Mouse (Mus musculus) hindbrain, embryonic 14.5 days (tissue): ENCODE measurements at regions not wholly inside any gene's neighbourhood (a gene's known extent, or its start where the extent isn't known, plus 50 kb on each side); places are given as distances from the start of the nearest gene placed in this dataset.

Source experiments
- ATAC-seq: fragments of 200-750 bp; cut with Nextera tagmentation; 2 replicates; pipeline ENCODE4 v1.8.0; 2017; ENCODE audit warnings: moderate number of reproducible peaks, mild to moderate bottlenecking, moderate TSS enrichment, moderate library complexity; ENCODE audit not compliant: low FRiP score
- DNase-seq: peaks from one replicate; pipeline ENCODE4 v3.0.0-alpha.2; 2015; ENCODE audit warnings: low spot score
- H3K27ac ChIP-seq: fragments of 300-500 bp; sonication (generic); 2 replicates; pipeline ENCODE4 v1.5.1; 2014; ENCODE audit warnings: mild to moderate bottlenecking, moderate library complexity
- H3K27me3 ChIP-seq: fragments of 300-500 bp; sonication (generic); 2 replicates; pipeline ENCODE4 v1.6.1; 2014; ENCODE audit warnings: mild to moderate bottlenecking, low read length, mixed read lengths; ENCODE audit not compliant: control insufficient read depth, insufficient read depth
- H3K36me3 ChIP-seq: fragments of 300-500 bp; sonication (generic); replicated peaks from 2 replicates; pipeline ENCODE4 v1.6.1; 2014; ENCODE audit not compliant: control insufficient read depth, insufficient read depth
- H3K4me1 ChIP-seq: fragments of 300-500 bp; sonication (generic); replicated peaks from 2 replicates; pipeline ENCODE4 v1.6.1; 2014; ENCODE audit warnings: antibody characterized with exemption, low read length, mixed read lengths; ENCODE audit not compliant: control insufficient read depth, insufficient read depth
- H3K4me2 ChIP-seq: fragments of 300-500 bp; sonication (generic); replicated peaks from 2 replicates; pipeline ENCODE4 v1.6.1; 2014; ENCODE audit warnings: mild to moderate bottlenecking, moderate library complexity
- H3K4me3 ChIP-seq: fragments of 300-500 bp; sonication (generic); replicated peaks from 2 replicates; pipeline ENCODE4 v1.5.1; 2014; ENCODE audit warnings: mild to moderate bottlenecking, low read length
- H3K9ac ChIP-seq: fragments of 300-500 bp; sonication (generic); 2 replicates; pipeline ENCODE4 v1.6.1; 2014
- H3K9me3 ChIP-seq: fragments of 300-500 bp; sonication (generic); 2 replicates; pipeline ENCODE4 v1.6.1; 2016; ENCODE audit warnings: low read length; ENCODE audit not compliant: control insufficient read depth
- WGBS: fragments of 180-500 bp; shearing (Covaris S2); extraction: QIAGEN DNeasy Blood & Tissue Kit; methylation state at CpG from one replicate; pipeline ENCODE4 v1.1.7; 2014; 5-methylcytosine and 5-hydroxymethylcytosine counted together

DNA sequence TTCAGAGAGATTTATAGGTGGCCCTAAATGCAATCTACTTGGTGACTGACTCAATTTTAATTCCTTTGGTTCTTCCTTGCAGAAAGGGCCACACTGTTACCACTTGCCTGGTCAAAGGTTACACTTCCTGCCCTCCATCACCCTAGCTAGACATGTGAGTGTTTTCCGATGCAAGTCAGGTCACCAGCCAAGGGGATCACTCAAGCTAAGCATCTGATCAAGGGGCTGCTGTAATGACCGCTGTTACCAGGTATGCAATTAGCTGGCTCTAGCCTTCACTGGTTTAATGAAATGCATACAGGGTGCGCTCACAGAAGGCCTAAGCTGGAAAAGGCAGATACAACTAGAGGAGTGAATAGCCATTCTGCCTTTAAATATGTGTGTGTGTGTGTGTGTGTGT is 105.1 kb downstream of the Mtx2 start:
- WGBS: 82% methylated on average over 3 of the region's 3 CpGs
- DNase-seq: no peak
- H3K9ac ChIP-seq: no peak overlapping the region
- no peak overlapping the region for H3K4me3 ChIP-seq
- no peaks in the 10 kb centered on the region for H3K9me3 ChIP-seq
- ATAC-seq: no peak
- H3K4me1 ChIP-seq: peaks cover 9% of the 10 kb centered on the region; the same call in 1 of the 2 replicates
- H3K27ac ChIP-seq: no peak overlapping the region
- H3K4me2 ChIP-seq: no peak overlapping the region
- no peaks in the 10 kb centered on the region for H3K27me3 ChIP-seq
- H3K36me3 ChIP-seq: no peaks in the 10 kb centered on the region

DNA sequence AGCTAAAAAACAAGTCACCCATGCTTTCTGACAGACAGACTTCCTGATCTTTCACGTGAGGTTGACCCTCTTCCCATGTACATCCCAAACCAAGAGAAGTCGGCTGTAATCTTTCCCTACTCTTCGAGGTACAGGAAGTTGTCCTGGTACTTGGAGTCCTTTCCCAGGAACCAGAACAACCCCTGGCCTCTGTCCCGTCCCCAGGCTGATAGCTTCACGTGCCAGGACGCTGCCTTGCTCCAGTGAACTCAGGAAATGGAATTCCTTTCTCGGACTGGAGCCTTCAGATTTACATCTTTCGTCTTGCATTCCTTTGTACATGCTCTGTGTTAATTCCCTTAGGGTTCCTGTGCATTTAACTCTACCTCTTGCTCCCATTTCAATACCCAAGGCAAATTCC is 107.6 kb downstream of the Mtx2 start:
- no peaks in the 10 kb centered on the region for H3K9me3 ChIP-seq

DNA sequence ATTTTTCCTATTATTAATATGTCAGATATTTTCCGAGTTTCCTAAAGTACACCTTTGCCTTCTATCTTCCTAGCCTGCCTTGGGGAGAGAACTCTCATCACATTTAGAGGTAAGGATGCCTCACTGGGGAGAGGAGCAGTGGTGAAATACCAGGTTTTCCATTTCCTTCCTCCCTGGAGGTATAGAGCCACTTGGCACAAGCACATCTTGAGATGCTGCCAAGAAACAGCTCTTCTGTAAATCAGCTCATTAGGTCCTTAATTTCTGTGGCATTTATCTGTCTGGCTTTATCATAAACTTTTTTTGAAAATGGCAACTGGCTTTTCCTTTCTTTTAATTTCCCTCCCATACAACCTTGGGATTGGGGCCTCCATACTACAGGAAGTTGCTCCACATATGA is 108.2 kb downstream of the Mtx2 start:
- Histone ChIP-seq H3K4me1 (peaks cover 9% of the 10 kb centered on the region; the same call in 1 of the 2 replicates), H3K9ac (no peak overlapping the region), H3K27ac (no peak overlapping the region), H3K36me3 (no peaks in the 10 kb centered on the region), H3K27me3 (no peaks in the 10 kb centered on the region), H3K4me3 (no peak overlapping the region), H3K9me3 (no peaks in the 10 kb centered on the region), H3K4me2 (no peak overlapping the region)
- ATAC-seq (no peak), DNase-seq (no peak)
- 81% methylated on average over 1 of the region's 1 CpGs for WGBS

More for the DNA sequence above, 107.6 kb downstream of the Mtx2 start:
- DNase-seq (no peak), ATAC-seq (no peak)
- Histone ChIP-seq H3K9ac (no peak overlapping the region), H3K4me1 (peaks cover 9% of the 10 kb centered on the region; the same call in 1 of the 2 replicates), H3K36me3 (no peaks in the 10 kb centered on the region), H3K4me3 (no peak overlapping the region), H3K27ac (no peak overlapping the region), H3K4me2 (no peak overlapping the region), H3K27me3 (no peaks in the 10 kb centered on the region)
- WGBS: 44% methylated on average over 8 of the region's 8 CpGs

DNA sequence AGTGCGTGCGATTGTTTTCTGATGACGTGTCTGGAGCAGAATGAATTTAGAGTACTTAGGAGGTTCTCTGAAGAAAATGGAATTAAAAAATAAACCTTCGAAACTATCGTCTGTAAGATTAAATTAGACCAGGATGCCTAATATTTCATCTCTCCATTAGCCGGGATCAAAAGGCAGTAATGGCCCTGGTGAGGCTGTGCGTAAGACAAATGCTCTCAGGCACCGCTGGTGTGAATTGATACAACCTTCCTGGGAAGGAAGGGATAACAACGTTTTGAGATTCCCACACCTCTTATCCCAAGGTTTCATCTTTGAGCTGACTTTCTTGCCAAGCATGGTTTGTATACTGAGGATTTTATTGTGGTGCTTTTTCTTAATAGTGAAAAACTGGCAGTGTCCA is 113.1 kb downstream of the Mtx2 start:
- Histone ChIP-seq H3K4me1 (peaks cover 1% of the 10 kb centered on the region; the same call in 1 of the 2 replicates), H3K36me3 (no peaks in the 10 kb centered on the region), H3K9me3 (no peaks in the 10 kb centered on the region), H3K9ac (no peak overlapping the region), H3K27me3 (no peaks in the 10 kb centered on the region), H3K4me2 (no peak overlapping the region; the same call in 1 of the 2 replicates), H3K27ac (no peak overlapping the region), H3K4me3 (no peak overlapping the region)
- DNase-seq (no peak), ATAC-seq (no peak)
- 55% methylated on average over 9 of the region's 9 CpGs for WGBS

DNA sequence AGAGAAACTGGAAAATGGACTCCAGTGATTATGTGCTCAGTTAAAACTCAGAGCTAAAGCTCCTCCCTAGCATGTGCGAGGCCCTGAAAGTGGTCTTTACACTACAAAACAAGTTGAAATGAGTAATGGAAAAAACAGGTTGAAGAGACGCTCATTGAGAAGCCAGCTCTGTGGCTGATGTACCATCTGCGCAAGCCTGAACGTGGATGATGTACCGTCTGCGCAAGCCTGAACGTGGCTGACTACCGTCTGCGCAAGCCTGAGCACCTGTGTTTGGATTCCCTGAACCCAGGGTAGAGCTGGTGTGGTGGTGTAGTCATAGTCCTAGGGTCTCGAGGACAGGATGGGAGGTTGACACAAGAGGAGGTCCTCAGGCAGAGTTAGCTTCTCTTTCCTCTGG is 116.4 kb downstream of the Mtx2 start:
- Histone ChIP-seq H3K27me3 (no peaks in the 10 kb centered on the region), H3K4me3 (no peak overlapping the region), H3K4me2 (no peak overlapping the region), H3K9ac (no peak overlapping the region), H3K9me3 (no peaks in the 10 kb centered on the region), H3K27ac (no peak overlapping the region), H3K4me1 (no peaks in the 10 kb centered on the region), H3K36me3 (no peaks in the 10 kb centered on the region)
- ATAC-seq (no peak), DNase-seq (no peak)
- 95% methylated on average over 10 of the region's 10 CpGs for WGBS

DNA sequence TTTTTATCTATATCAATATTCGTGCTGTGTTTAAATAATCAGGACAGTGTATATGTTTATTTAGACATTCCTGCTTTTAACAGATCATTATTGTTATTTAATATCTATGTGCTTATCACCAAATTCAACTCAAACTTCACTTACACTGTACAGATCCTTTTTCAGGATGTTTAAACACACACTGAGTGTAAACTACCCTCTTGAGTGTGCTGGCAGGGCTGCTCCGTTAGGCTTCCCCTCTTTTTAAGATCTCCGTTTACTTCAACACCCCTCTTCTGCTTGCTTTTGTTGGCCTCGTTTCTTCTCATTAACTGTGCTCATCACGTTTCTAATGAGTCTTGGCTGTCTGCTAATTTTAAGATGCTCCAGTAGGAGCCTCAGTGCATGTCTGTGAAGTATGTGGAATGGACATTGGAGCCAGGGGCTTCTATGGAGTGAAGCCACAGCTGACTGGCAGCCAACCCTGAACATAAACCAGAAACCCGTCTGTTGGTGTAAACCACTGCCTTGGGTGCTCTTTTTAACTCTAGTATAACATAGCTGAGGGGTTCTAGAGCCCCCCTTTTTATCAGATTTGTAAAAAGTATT is 117.1 kb downstream of the Mtx2 start:
- no peaks in the 10 kb centered on the region for H3K36me3 ChIP-seq
- H3K9me3 ChIP-seq: no peaks in the 10 kb centered on the region
- H3K27ac ChIP-seq: no peak overlapping the region
- no peak overlapping the region for H3K4me2 ChIP-seq
- H3K9ac ChIP-seq: no peak overlapping the region
- no peak for DNase-seq
- WGBS: 68% methylated on average over 6 of the region's 6 CpGs
- no peaks in the 10 kb centered on the region for H3K4me1 ChIP-seq
- no peak overlapping the region for H3K4me3 ChIP-seq
- ATAC-seq: no peak
- H3K27me3 ChIP-seq: no peaks in the 10 kb centered on the region

DNA sequence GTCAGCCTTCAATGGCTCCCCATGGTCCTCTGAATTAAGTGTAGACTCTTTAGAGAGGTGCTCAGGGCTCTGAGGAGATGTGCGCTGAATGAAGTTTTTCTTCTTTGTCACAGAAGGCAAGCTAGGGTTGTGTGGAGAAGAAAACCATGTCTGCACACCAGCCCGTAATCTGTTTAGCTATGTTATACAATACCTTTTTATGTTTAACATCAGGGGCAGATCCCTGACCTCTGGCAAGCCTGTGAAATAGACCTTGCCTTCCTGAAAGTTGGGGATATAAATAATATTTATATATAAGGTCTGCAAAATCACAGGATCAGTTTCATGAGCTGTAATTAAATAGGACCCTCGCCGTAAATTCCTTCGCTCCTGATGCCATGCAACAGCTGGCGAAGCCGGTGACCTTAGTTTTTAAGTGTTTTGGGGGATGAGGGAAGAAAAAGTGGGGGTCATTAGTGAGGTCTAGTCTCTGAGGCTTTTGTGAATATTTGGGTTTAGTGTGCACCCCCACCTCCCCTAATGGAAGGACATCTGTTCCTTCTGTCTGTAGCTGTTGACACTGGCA is 119.7 kb downstream of the Mtx2 start:
- no peak overlapping the region for H3K27ac ChIP-seq
- no peaks in the 10 kb centered on the region for H3K9me3 ChIP-seq
- no peak overlapping the region for H3K4me3 ChIP-seq
- H3K27me3 ChIP-seq: no peaks in the 10 kb centered on the region
- no peak for DNase-seq
- no peak overlapping the region for H3K4me2 ChIP-seq
- no peaks in the 10 kb centered on the region for H3K36me3 ChIP-seq
- no peaks in the 10 kb centered on the region for H3K4me1 ChIP-seq
- no peak for ATAC-seq
- no peak overlapping the region for H3K9ac ChIP-seq
- 90% methylated on average over 7 of the region's 7 CpGs for WGBS

DNA sequence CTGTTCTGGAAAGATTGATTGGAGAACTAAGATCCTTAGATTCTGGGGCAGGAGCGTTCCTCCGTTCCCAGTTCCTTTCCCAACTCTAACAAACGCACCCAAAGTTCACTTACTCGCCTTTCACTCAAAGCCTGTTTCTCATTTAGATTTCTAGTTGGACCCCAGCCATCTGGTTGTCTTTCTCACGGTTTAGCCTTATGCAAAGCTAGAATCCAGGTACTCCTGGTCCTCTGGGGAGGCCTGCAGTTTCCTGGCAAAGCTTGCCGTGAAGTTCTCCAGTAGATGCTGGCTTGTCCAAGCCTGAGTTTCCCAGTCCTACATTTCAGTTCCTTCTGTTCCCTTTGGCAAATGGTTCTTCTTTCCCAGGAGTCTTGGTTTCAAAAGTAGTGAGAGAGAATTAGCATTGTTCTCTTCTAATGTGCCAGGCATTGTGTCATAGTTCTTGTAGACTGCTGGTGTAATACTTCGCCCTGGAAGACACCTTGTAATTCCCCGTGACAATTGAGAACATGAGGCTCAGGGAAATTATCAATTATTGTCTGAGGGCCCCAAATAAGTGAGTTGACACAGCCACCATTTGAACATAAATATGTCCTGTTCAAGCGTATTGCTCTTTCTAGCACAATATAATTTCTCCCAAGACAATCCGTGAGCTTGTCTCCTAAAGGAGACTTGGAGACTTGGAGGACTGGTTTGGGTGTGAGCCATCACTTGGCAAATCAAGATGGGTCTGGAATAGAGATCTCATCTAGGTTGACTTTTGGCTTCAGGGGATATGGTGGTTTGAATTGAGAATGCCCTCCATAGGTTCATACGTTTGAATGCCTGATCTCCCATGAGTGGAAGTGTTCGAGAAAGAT is 126.0 kb downstream of the Mtx2 start:
- Histone ChIP-seq H3K9me3 (no peaks in the 10 kb centered on the region), H3K9ac (no peak overlapping the region), H3K36me3 (no peaks in the 10 kb centered on the region), H3K4me1 (no peaks in the 10 kb centered on the region), H3K27ac (no peak overlapping the region), H3K4me2 (no peak overlapping the region), H3K4me3 (no peak overlapping the region), H3K27me3 (no peaks in the 10 kb centered on the region)
- no peak for ATAC-seq
- DNase-seq: no peak
- 86% methylated on average over 12 of the region's 12 CpGs for WGBS

DNA sequence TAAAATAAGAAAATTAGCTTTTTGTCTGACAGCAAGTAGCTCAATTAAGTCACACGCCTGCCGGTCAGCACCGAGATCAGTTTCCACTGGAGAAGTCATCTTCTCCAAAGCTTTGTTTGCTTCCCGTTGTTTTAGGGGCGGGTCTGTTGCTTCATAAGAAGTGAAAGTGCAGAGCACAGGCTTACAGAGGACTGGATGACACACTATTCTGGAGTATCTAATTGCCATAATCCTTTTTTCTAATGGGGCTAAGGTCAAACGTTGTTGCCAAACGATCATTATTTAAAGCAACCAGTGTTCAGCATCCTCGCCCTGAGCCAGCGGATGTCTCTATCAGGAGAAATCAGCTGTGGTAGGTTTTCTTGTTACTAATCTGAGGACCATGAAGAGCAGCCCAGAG is 128.5 kb downstream of the Mtx2 start:
- H3K4me1 ChIP-seq: no peaks in the 10 kb centered on the region
- no peaks in the 10 kb centered on the region for H3K27me3 ChIP-seq
- ATAC-seq: no peak
- no peak overlapping the region for H3K4me2 ChIP-seq
- H3K9me3 ChIP-seq: no peaks in the 10 kb centered on the region
- H3K4me3 ChIP-seq: no peak overlapping the region
- no peaks in the 10 kb centered on the region for H3K36me3 ChIP-seq
- WGBS: 82% methylated on average over 9 of the region's 9 CpGs
- H3K27ac ChIP-seq: no peak overlapping the region
- no peak overlapping the region for H3K9ac ChIP-seq
- DNase-seq: no peak
